Mouse (Mus musculus): ENCODE results near the gene A3galt2. TPM values are rescaled to one million over a fixed set of nuclear protein-coding genes. Genes with fewer than 3 reads are reported as not detected.

A3galt2 gene
- polyA plus RNA-seq (2012; ENCODE audit: insufficient read depth, insufficient read length, missing spikeins): 0.16 TPM in 1 of 2 replicates, not detected in the other

GRCm38 (mm10) chr4:128755064-128755463 is at the start of gene A3galt2:
A3galt2 (plus strand) TSS chr4:128755364.
- Histone ChIP-seq H3K27ac (ENCODE audit: insufficient read depth, low read depth, low read length) (no peak within 1 kb of the TSS), H3K4me1 (ENCODE audit: control insufficient read depth, insufficient read depth, low read length) (no peaks in the 10 kb centered on the region), H3K4me3 (ENCODE audit: insufficient read depth, low read length) (no peak within 1 kb of the TSS)
- TF ChIP-seq CTCF (IDR thresholded peaks at IDR 0.05; ENCODE audit: low read depth, low read length) (no peak), POLR2A (IDR thresholded peaks at IDR 0.05; ENCODE audit: borderline replicate concordance, low read depth, low read length) (no peak)

- Histone ChIP-seq H3K4me3 (ENCODE audit: insufficient read depth, low read length) (no peak overlapping the region), H3K27ac (ENCODE audit: insufficient read depth, low read depth, low read length) (no peak overlapping the region), H3K4me1 (ENCODE audit: control insufficient read depth, insufficient read depth, low read length) (peaks cover 18% of the 10 kb centered on the region)
- TF ChIP-seq CTCF (IDR thresholded peaks at IDR 0.05; ENCODE audit: low read depth, low read length) (peak; percentile 28; the same call in 1 of the 2 replicates), POLR2A (IDR thresholded peaks at IDR 0.05; ENCODE audit: borderline replicate concordance, low read depth, low read length) (no peak)
These were observed 48.5 kb upstream of the A3galt2 start for GRCm38 (mm10) chr4:128706626-128707025.

GRCm38 (mm10) chr4:128707384-128707783 is 47.8 kb upstream of the A3galt2 start:
- Histone ChIP-seq H3K27ac (ENCODE audit: insufficient read depth, low read depth, low read length) (no peak overlapping the region), H3K4me1 (ENCODE audit: control insufficient read depth, insufficient read depth, low read length) (peaks cover 18% of the 10 kb centered on the region), H3K4me3 (ENCODE audit: insufficient read depth, low read length) (no peak overlapping the region)
- TF ChIP-seq POLR2A (IDR thresholded peaks at IDR 0.05; ENCODE audit: borderline replicate concordance, low read depth, low read length) (no peak), CTCF (IDR thresholded peaks at IDR 0.05; ENCODE audit: low read depth, low read length) (peak; percentile 38; the same call in 1 of the 2 replicates)

GRCm38 (mm10) chr4:128709061-128709780 is 45.9 kb upstream of the A3galt2 start:
- Histone ChIP-seq H3K27ac (ENCODE audit: insufficient read depth, low read depth, low read length) (no peak overlapping the region), H3K4me1 (ENCODE audit: control insufficient read depth, insufficient read depth, low read length) (peaks cover 18% of the 10 kb centered on the region), H3K4me3 (ENCODE audit: insufficient read depth, low read length) (no peak overlapping the region)
- no peak for TF ChIP-seq CTCF (IDR thresholded peaks at IDR 0.05; ENCODE audit: low read depth, low read length)
- TF ChIP-seq POLR2A (IDR thresholded peaks at IDR 0.05; ENCODE audit: borderline replicate concordance, low read depth, low read length): no peak

GRCm38 (mm10) chr4:128709781-128710166 is 45.4 kb upstream of the A3galt2 start:
- H3K4me1 ChIP-seq (ENCODE audit: control insufficient read depth, insufficient read depth, low read length): peaks cover 18% of the 10 kb centered on the region
- TF ChIP-seq CTCF (IDR thresholded peaks at IDR 0.05; ENCODE audit: low read depth, low read length): no peak
- no peak for TF ChIP-seq POLR2A (IDR thresholded peaks at IDR 0.05; ENCODE audit: borderline replicate concordance, low read depth, low read length)
- no peak overlapping the region for H3K27ac ChIP-seq (ENCODE audit: insufficient read depth, low read depth, low read length)
- H3K4me3 ChIP-seq (ENCODE audit: insufficient read depth, low read length): no peak overlapping the region

- Histone ChIP-seq H3K27ac (ENCODE audit: insufficient read depth, low read depth, low read length) (no peak overlapping the region), H3K4me3 (ENCODE audit: insufficient read depth, low read length) (no peak overlapping the region), H3K4me1 (ENCODE audit: control insufficient read depth, insufficient read depth, low read length) (peaks cover 18% of the 10 kb centered on the region)
- TF ChIP-seq CTCF (IDR thresholded peaks at IDR 0.05; ENCODE audit: low read depth, low read length) (no peak), POLR2A (IDR thresholded peaks at IDR 0.05; ENCODE audit: borderline replicate concordance, low read depth, low read length) (no peak)
These were observed 44.9 kb upstream of the A3galt2 start for GRCm38 (mm10) chr4:128710286-128710685.

GRCm38 (mm10) chr4:128710800-128711199 is 44.4 kb upstream of the A3galt2 start:
- no peak for TF ChIP-seq POLR2A (IDR thresholded peaks at IDR 0.05; ENCODE audit: borderline replicate concordance, low read depth, low read length)
- TF ChIP-seq CTCF (IDR thresholded peaks at IDR 0.05; ENCODE audit: low read depth, low read length): no peak
- H3K4me1 ChIP-seq (ENCODE audit: control insufficient read depth, insufficient read depth, low read length): peaks cover 18% of the 10 kb centered on the region
- H3K4me3 ChIP-seq (ENCODE audit: insufficient read depth, low read length): no peak overlapping the region
- H3K27ac ChIP-seq (ENCODE audit: insufficient read depth, low read depth, low read length): no peak overlapping the region

- H3K4me3 ChIP-seq (ENCODE audit: insufficient read depth, low read length): peak overlapping the region; percentile 7; the same call in 1 of the 2 replicates
- TF ChIP-seq POLR2A (IDR thresholded peaks at IDR 0.05; ENCODE audit: borderline replicate concordance, low read depth, low read length) (no peak), CTCF (IDR thresholded peaks at IDR 0.05; ENCODE audit: low read depth, low read length) (peak; percentile 86)
- peaks cover 13% of the 10 kb centered on the region for H3K4me1 ChIP-seq (ENCODE audit: control insufficient read depth, insufficient read depth, low read length)
- H3K27ac ChIP-seq (ENCODE audit: insufficient read depth, low read depth, low read length): no peak overlapping the region
These were observed 43.6 kb upstream of the A3galt2 start for GRCm38 (mm10) chr4:128711455-128712135.

- no peak overlapping the region for H3K27ac ChIP-seq (ENCODE audit: insufficient read depth, low read depth, low read length)
- H3K4me1 ChIP-seq (ENCODE audit: control insufficient read depth, insufficient read depth, low read length): peaks cover 7% of the 10 kb centered on the region
- H3K4me3 ChIP-seq (ENCODE audit: insufficient read depth, low read length): no peak overlapping the region
- TF ChIP-seq CTCF (IDR thresholded peaks at IDR 0.05; ENCODE audit: low read depth, low read length) (no peak), POLR2A (IDR thresholded peaks at IDR 0.05; ENCODE audit: borderline replicate concordance, low read depth, low read length) (no peak)
These were observed 43.0 kb upstream of the A3galt2 start for GRCm38 (mm10) chr4:128712136-128712655.

GRCm38 (mm10) chr4:128712941-128713340 is 42.2 kb upstream of the A3galt2 start:
- H3K4me1 ChIP-seq (ENCODE audit: control insufficient read depth, insufficient read depth, low read length): peaks cover under 1% of the 10 kb centered on the region
- TF ChIP-seq CTCF (IDR thresholded peaks at IDR 0.05; ENCODE audit: low read depth, low read length): no peak
- TF ChIP-seq POLR2A (IDR thresholded peaks at IDR 0.05; ENCODE audit: borderline replicate concordance, low read depth, low read length): no peak
- no peak overlapping the region for H3K4me3 ChIP-seq (ENCODE audit: insufficient read depth, low read length)

More at GRCm38 (mm10) chr4:128712941-128713340, 42.2 kb upstream of the A3galt2 start:
- no peak overlapping the region for H3K27ac ChIP-seq (ENCODE audit: insufficient read depth, low read depth, low read length)
